Mouse (Mus musculus): Measurements from ENCODE around the gene Apeh. TPM values are rescaled to one million over a fixed set of nuclear protein-coding genes. Genes with fewer than 3 reads are reported as not detected.
"Not testable (repeated sequence)": the region's sequence is repeated elsewhere in the genome, so short reads cannot be mapped to it uniquely, and the experiment has no call there.

Gene Apeh
- polyA plus RNA-seq (2012; rRNA removed): 32.7 and 32.9 TPM in 2 replicates

- DNase-seq (ENCODE audit: extremely low spot score in 1 of 2, low spot score in 1 of 2): peak; percentile 79 to 89
These were observed at the start of gene Apeh for GRCm38 (mm10) chr9:108094184-108094941. Gene Apeh (minus strand): TSS chr9:108094606.

GRCm38 (mm10) chr9:108143470-108143869 is 49.1 kb upstream of the Apeh start:
- DNase-seq (ENCODE audit: extremely low spot score in 1 of 2, low spot score in 1 of 2): no peak

GRCm38 (mm10) chr9:108141387-108141786 is 47.0 kb upstream of the Apeh start:
- peak in 1 of 2 experiments; percentile 60 for DNase-seq (ENCODE audit: extremely low spot score in 1 of 2, low spot score in 1 of 2)

- DNase-seq (ENCODE audit: extremely low spot score in 1 of 2, low spot score in 1 of 2): no peak
These were observed 45.7 kb upstream of the Apeh start for GRCm38 (mm10) chr9:108139963-108140695.

GRCm38 (mm10) chr9:108139169-108139962 is 45.0 kb upstream of the Apeh start:
- DNase-seq (ENCODE audit: extremely low spot score in 1 of 2, low spot score in 1 of 2): no peak

GRCm38 (mm10) chr9:108138118-108138517 is 43.7 kb upstream of the Apeh start:
- DNase-seq (ENCODE audit: extremely low spot score in 1 of 2, low spot score in 1 of 2): no peak

GRCm38 (mm10) chr9:108137523-108137922 is 43.1 kb upstream of the Apeh start:
- DNase-seq (ENCODE audit: extremely low spot score in 1 of 2, low spot score in 1 of 2): peak; percentile 95

GRCm38 (mm10) chr9:108136930-108137462 is 42.6 kb upstream of the Apeh start:
- DNase-seq (ENCODE audit: extremely low spot score in 1 of 2, low spot score in 1 of 2): peak; percentile 83 to 87

- DNase-seq (ENCODE audit: extremely low spot score in 1 of 2, low spot score in 1 of 2): peak in 1 of 2 experiments; percentile 61
These were observed 41.8 kb upstream of the Apeh start for GRCm38 (mm10) chr9:108136225-108136624.

- DNase-seq (ENCODE audit: extremely low spot score in 1 of 2, low spot score in 1 of 2): not testable (repeated sequence)
These were observed 41.3 kb upstream of the Apeh start for GRCm38 (mm10) chr9:108135679-108136078.

GRCm38 (mm10) chr9:108133478-108133877 is 39.1 kb upstream of the Apeh start:
- DNase-seq (ENCODE audit: extremely low spot score in 1 of 2, low spot score in 1 of 2): no peak

- no peak for DNase-seq (ENCODE audit: extremely low spot score in 1 of 2, low spot score in 1 of 2)
These were observed 38.0 kb upstream of the Apeh start for GRCm38 (mm10) chr9:108132373-108132772.

- no peak for DNase-seq (ENCODE audit: extremely low spot score in 1 of 2, low spot score in 1 of 2)
These were observed 37.1 kb upstream of the Apeh start for GRCm38 (mm10) chr9:108131502-108131901.

GRCm38 (mm10) chr9:108129042-108129948 is 34.9 kb upstream of the Apeh start:
- DNase-seq (ENCODE audit: extremely low spot score in 1 of 2, low spot score in 1 of 2): peak in 1 of 2 experiments; percentile 35

- peak; percentile 77 to 86 for DNase-seq (ENCODE audit: extremely low spot score in 1 of 2, low spot score in 1 of 2)
These were observed 33.8 kb upstream of the Apeh start for GRCm38 (mm10) chr9:108128248-108128647.

GRCm38 (mm10) chr9:108126436-108127180 is 32.2 kb upstream of the Apeh start:
- no peak for DNase-seq (ENCODE audit: extremely low spot score in 1 of 2, low spot score in 1 of 2)

GRCm38 (mm10) chr9:108125731-108126130 is 31.3 kb upstream of the Apeh start:
- DNase-seq (ENCODE audit: extremely low spot score in 1 of 2, low spot score in 1 of 2): no peak

GRCm38 (mm10) chr9:108123916-108124315 is 29.5 kb upstream of the Apeh start:
- DNase-seq (ENCODE audit: extremely low spot score in 1 of 2, low spot score in 1 of 2): no peak
